Mouse (Mus musculus): ENCODE measurements around the gene Psmd9. TPM values are rescaled to one million over a fixed set of nuclear protein-coding genes. Genes with fewer than 3 reads are reported as not detected.

Psmd9 gene
- polyA plus RNA-seq, 1 experiment from 2014 or later = 13.6 TPM

DNA sequence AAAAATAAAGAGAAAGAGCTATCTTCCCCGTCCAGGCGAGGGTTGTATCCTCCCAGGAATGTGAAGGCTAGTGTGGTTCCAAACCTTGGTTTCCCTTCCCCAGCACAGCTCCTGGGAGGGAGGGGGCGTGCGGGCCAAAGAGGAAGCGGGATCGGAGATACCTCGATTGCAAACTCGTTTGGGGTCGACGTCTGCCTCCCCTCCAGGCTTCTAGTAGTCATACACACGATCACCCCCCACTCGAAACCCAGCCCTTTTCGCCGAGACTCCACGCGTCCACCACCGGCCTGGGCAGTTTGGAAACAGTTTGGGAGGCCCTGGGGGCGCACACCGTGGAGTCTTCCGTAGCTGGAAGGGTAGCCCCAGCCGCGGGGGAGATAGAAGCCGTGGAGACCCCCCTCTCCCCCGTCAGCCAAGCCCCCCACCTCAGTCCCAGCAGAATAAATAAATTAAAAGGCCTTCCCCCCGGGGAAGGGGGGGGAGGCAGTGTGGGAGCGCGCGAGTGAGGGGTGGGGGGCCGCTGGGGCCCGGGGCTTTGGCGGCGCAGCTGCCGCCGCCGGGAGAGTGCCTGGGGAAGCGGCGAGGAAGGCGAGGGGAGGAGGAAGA lies 27.6 kb upstream of the Psmd9 start:
- WGBS (ENCODE audit: missing documents) = 1% methylated on average over 33 of the region's 38 CpGs

DNA sequence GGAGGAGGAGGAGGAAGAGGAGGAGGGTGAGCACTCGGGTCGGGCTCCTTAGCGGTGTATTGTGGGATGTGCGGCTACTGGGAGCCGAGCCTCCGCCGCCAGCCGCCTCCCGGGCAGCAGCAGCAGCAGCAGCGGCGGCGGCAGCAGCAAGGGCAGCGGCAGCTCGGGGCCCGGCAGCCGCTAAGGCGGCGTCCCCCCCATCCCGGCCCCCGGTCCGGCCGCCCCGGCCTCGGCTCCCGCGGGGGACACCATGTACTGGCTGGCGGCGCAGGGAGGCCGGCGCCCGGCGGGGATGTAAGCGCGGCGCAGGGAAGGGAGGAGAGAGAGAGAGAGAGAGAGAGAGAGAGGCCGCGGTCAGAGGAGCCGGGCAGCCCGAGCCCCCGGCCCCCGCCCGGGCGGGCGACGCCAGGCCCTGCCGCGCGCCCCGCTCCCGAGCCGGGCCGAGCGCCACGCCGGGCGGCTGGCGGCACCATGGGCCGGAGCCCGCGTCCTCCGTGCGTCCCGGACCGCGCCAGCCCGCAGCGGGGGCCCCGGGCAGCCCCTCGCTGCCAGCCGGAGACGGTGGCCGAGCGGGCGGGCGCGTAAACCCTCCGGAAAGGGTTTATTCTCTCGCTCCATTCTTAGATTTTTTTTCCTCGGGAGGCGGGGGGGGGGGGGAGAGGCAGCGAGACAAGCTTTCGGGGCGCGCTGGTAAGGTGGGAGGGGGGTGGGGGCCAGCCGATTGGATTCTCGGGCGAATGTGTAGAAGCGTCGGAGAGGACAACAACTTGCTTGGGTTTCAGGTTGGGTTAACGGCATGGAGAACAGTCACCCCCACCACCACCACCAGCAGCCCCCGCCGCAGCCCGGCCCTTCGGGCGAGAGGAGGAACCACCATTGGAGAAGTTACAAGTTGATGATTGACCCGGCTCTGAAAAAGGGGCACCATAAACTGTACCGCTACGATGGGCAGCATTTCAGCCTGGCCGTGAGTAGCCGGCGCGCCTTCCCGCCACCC lies 26.8 kb upstream of the Psmd9 start, which contains the start of gene Setd1b:
Gene Setd1b (plus strand): TSS at position 33 of the 997 bp plus-strand sequence.
- peak within 1 kb of the TSS; percentile 82 for H3K4me3 ChIP-seq (ENCODE audit: inconsistent target)
- peaks cover 13% of the 10 kb centered on the region for H3K36me3 ChIP-seq (ENCODE audit: inconsistent target)
- H3K79me2 ChIP-seq (ENCODE audit: inconsistent target) = peaks cover 66% of the 10 kb centered on the region
- peak within 1 kb of the TSS; percentile 100 for H3K27ac ChIP-seq
- under 1% methylated on average over 81 of the region's 103 CpGs for WGBS (ENCODE audit: missing documents)

More for the DNA sequence above, 27.6 kb upstream of the Psmd9 start:
- Histone ChIP-seq H3K79me2 (ENCODE audit: inconsistent target) (peaks cover 64% of the 10 kb centered on the region), H3K36me3 (ENCODE audit: inconsistent target) (peaks cover 5% of the 10 kb centered on the region; the same call in 1 of the 2 replicates), H3K4me3 (ENCODE audit: inconsistent target) (peak overlapping the region; percentile 52), H3K27ac (peak overlapping the region; percentile 100)

DNA sequence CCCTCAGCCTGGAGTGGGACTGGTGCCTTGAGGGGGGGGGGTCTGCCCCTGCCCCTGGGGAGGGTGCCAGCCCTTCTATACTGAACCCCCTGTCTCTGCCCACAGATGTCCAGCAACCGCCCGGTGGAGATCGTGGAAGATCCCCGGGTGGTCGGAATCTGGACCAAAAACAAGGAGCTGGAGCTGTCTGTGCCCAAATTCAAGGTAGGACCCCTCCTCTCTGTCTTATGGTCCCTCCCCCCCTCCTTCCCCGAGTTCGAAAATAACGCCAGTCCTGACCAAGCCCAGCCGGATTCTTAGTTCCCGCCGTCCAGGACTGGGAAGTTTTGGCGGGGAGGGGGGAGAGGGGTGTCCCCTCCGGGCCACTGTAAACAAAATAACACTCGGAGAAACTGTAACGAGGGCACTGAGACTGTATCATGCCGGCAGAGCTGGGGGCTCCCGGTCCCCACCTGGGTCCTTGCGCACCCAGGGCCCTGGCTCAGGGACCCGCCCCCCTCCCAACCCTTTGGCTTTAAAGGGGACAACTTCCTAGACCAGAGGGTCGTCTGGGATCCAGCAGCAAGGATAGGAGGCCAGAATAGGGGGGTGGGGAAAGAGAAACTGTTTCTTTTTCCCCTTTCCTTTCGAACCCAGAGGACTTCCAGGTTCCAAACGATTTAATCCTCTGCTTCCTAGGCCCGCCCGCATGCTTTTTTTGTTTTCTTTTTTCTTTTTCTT lies 25.8 kb upstream of the Psmd9 start:
- WGBS (ENCODE audit: missing documents) = 3% methylated on average over 23 of the region's 24 CpGs
- Histone ChIP-seq H3K36me3 (ENCODE audit: inconsistent target) (peaks cover 20% of the 10 kb centered on the region), H3K79me2 (ENCODE audit: inconsistent target) (peaks cover 76% of the 10 kb centered on the region), H3K27ac (peak overlapping the region; percentile 81), H3K4me3 (ENCODE audit: inconsistent target) (peak overlapping the region; percentile 82)

DNA sequence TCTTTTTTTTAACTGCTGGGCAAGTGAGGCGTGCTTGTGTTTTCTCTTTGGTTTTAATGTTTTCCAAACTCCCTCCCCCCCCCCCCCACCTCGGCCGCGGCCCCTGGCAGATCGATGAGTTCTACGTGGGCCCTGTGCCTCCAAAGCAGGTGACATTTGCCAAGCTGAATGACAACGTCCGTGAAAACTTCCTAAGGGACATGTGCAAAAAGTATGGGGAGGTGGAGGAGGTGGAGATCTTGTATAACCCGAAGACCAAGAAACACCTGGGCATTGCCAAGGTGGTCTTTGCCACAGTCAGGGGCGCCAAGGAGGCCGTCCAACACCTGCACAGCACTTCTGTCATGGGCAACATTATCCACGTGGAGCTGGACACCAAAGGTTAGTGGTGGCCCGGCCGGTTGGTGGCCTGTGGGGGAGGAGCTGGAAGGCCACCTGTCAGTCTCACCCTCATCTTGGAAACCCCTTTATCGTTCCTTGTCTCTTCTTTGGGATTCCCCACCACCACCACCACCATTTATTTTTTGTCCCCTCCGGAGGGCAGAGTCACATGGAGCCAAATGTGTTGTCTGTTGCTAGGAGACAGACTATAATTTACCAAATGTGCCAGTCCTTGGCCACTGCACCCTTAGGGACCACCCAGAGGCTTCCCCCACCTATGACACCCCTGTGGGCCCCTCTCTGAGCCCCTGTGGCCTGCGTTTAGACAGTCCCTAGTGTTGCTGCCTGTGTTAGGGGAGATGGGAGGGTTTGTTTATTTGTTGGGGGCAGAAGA lies 25.1 kb upstream of the Psmd9 start:
- Histone ChIP-seq H3K4me3 (ENCODE audit: inconsistent target) (peak overlapping the region; percentile 82), H3K36me3 (ENCODE audit: inconsistent target) (peaks cover 26% of the 10 kb centered on the region), H3K79me2 (ENCODE audit: inconsistent target) (peaks cover 82% of the 10 kb centered on the region), H3K27ac (peak overlapping the region; percentile 81)
- WGBS (ENCODE audit: missing documents) = 5% methylated on average over 16 of the region's 17 CpGs

DNA sequence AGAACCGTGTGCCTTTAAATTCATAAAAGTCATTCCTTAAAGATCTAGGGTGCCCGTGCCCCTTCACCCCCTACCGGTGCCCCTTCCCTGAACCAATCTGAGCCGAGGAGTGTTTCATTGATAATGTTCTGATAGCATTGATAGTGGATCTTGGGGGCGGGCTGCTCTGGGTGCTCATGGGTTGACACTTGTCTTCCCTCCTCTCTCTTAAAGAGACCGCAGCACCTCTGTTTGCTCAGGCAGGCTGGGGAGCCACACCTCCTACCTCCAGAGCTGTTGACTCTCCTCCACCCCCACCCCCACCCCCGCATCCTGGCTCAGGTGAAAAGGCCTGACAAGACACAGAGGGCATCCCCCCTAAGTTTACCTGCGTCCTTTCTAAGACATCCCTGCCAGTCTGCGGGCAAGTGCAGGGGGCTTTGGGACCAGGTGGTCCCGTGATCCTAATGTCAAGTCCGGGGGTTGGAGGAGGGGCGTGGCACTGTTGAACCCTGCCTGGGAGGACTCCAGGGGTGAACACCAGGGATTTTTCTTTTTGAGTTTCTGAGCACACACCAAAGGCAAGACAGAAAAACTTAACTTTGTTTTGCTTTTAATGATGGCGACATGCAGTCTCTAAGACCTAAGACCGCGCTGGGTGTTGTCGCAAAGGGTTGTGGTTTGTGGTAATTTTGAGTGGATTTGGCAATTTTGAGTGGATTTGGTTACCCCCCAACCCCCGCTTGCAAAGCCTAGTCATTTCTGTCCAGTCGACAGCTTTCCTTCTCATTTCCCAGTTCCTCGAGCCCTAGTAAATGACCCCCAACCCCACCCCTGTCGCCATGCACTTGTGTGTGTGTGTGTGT lies 24.2 kb upstream of the Psmd9 start:
- Histone ChIP-seq H3K4me3 (ENCODE audit: inconsistent target) (peak overlapping the region; percentile 82), H3K79me2 (ENCODE audit: inconsistent target) (peaks cover 82% of the 10 kb centered on the region), H3K36me3 (ENCODE audit: inconsistent target) (peaks cover 26% of the 10 kb centered on the region), H3K27ac (peak overlapping the region; percentile 17)
- 14% methylated on average over 17 of the region's 20 CpGs for WGBS (ENCODE audit: missing documents)

- peaks cover 26% of the 10 kb centered on the region for H3K36me3 ChIP-seq (ENCODE audit: inconsistent target)
- H3K27ac ChIP-seq = no peak overlapping the region
- no peak overlapping the region for H3K4me3 ChIP-seq (ENCODE audit: inconsistent target)
- 93% methylated on average over 11 of the region's 11 CpGs for WGBS (ENCODE audit: missing documents)
- H3K79me2 ChIP-seq (ENCODE audit: inconsistent target) = peaks cover 88% of the 10 kb centered on the region
Measured at GRCm38 (mm10) chr5:123146357-123146756, 22.9 kb upstream of the Psmd9 start.

DNA sequence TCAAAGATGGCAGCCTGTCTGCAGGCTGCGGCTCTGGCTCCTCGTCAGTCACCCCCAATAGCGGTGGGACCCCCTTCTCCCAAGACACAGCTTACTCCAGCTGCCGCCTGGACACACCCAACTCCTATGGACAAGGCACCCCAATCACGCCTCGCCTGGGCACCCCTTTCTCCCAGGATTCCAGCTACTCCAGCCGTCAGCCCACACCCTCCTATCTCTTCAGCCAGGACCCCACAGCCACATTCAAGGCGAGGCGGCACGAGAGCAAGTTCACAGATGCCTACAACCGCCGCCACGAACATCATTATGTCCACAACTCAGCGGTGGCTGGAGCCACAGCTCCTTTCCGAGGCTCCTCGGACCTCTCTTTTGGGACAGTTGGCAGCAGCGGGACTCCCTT lies 21.6 kb upstream of the Psmd9 start:
- H3K36me3 ChIP-seq (ENCODE audit: inconsistent target) = peaks cover 26% of the 10 kb centered on the region
- H3K4me3 ChIP-seq (ENCODE audit: inconsistent target) = no peak overlapping the region
- 93% methylated on average over 17 of the region's 17 CpGs for WGBS (ENCODE audit: missing documents)
- H3K79me2 ChIP-seq (ENCODE audit: inconsistent target) = peaks cover 100% of the 10 kb centered on the region
- no peak overlapping the region for H3K27ac ChIP-seq

GRCm38 (mm10) chr5:123148073-123148722 lies 21.0 kb upstream of the Psmd9 start:
- Histone ChIP-seq H3K79me2 (ENCODE audit: inconsistent target) (peaks cover 100% of the 10 kb centered on the region), H3K36me3 (ENCODE audit: inconsistent target) (peaks cover 26% of the 10 kb centered on the region), H3K4me3 (ENCODE audit: inconsistent target) (no peak overlapping the region), H3K27ac (no peak overlapping the region)
- WGBS (ENCODE audit: missing documents) = 94% methylated on average over 19 of the region's 25 CpGs

DNA sequence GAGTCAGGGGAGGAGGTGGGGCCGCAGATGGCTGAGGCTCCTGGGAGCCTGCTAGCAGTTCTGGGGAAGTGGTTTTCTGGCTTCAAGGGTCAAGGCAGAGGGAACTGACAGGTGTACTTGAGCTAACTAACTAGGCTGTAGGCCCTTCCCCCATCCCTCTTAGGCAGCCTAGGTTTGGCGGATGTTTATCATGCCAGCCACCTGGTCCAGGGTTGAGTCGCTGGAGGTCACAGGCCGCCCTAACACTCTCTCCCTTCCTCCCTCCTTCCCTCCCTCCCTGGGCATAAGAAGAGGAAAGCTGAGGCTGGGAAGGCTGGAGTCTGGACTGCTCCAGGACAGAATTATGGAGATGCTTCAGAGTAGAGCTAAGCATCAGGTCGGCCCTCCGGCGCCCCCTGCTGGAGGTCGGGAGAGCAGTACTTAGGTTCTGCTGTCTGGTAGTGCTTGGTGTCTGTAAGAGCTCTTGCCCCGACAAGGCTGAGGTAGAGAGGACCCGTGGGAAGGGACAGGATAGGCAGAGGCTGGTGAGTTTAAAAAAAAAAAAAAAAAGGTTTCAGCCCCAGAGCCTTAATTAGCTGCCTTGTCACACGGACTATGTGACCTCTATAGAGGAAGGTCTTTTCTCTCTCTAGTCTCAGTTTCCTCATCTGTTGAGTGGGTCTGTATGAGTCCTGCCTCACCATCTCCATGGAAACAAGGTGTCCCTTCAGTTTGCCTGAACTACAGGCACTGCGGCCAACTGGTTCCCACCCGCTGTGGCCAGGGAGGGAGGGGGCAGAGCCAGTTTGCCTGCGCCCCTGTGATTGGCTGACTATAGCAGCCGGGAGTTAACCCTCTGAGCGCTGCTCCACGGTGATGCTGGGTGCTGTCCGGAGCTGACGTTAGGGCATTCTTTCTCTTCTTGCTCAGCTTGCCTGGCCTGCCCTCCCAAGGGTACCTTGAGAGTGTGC lies 19.5 kb upstream of the Psmd9 start:
- Histone ChIP-seq H3K27ac (peak overlapping the region; percentile 57), H3K4me3 (ENCODE audit: inconsistent target) (peak overlapping the region; percentile 32), H3K36me3 (ENCODE audit: inconsistent target) (peaks cover 39% of the 10 kb centered on the region), H3K79me2 (ENCODE audit: inconsistent target) (peaks cover 100% of the 10 kb centered on the region)
- WGBS (ENCODE audit: missing documents) = 7% methylated on average over 19 of the region's 19 CpGs

DNA sequence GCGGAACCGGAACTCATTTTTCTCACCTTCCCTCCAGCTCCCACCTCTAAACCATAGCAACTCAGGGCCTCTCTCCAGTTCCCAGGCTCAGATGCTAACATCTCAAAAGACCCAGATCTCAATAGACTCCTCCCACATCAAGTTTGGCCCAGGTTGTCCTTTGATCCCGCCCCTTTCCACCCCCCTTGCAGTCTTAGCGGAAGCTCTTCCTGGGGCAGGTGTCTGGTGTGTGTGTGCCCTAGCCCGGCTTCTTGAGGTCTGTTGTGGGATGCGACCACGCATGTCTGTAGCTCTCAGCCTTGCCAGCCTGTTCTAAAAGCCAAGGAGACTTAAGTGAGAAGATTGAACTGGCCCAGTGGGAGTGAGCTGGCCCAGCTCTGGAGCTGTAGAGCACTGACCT lies 18.6 kb upstream of the Psmd9 start:
- Histone ChIP-seq H3K27ac (peak overlapping the region; percentile 57), H3K4me3 (ENCODE audit: inconsistent target) (peak overlapping the region; percentile 32), H3K36me3 (ENCODE audit: inconsistent target) (peaks cover 41% of the 10 kb centered on the region), H3K79me2 (ENCODE audit: inconsistent target) (peaks cover 94% of the 10 kb centered on the region)
- WGBS (ENCODE audit: missing documents) = 3% methylated on average over 7 of the region's 7 CpGs

DNA sequence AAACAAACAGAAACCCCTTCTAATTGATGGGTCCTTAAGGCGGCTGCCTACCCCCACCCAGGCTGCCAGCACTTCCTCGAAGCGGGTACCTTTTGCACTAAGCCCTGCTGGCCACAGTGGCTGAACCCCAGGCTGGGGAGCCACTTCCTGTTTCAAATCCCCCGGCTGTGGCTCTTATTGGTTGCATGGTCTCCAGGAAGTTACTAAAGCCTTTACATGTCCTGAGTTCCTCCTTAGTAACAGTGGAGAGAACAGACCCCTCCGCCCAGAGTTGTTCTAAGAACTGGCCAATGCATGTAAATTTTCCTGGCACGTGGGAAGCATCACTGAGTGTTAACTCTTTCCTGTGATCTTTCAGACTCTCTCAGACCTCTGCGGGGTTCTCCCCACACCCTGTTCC lies 18.1 kb upstream of the Psmd9 start:
- peak overlapping the region; percentile 32 for H3K4me3 ChIP-seq (ENCODE audit: inconsistent target)
- WGBS (ENCODE audit: missing documents) = 3% methylated on average over 6 of the region's 7 CpGs
- peaks cover 45% of the 10 kb centered on the region for H3K36me3 ChIP-seq (ENCODE audit: inconsistent target)
- peaks cover 94% of the 10 kb centered on the region for H3K79me2 ChIP-seq (ENCODE audit: inconsistent target)
- peak overlapping the region; percentile 57 for H3K27ac ChIP-seq
